Mouse (Mus musculus) ES-E14 (cell line): ENCODE measurements around the gene Shld1.

Source experiments
- CHD2 ChIP-seq: IDR thresholded peaks from 2 replicates; pipeline ENCODE4 v1.6.1; 2014; ENCODE audit warnings: mild to moderate bottlenecking, low read depth, low read length, inconsistent platforms
- MAFK ChIP-seq: IDR thresholded peaks from 2 replicates; pipeline ENCODE4 v1.6.1; 2014; ENCODE audit warnings: mild to moderate bottlenecking, low read depth, low read length, inconsistent platforms; ENCODE audit not compliant: insufficient read depth
- ZC3H11A ChIP-seq: IDR thresholded peaks from 2 replicates; pipeline ENCODE4 v1.6.1; 2012; ENCODE audit warnings: low read depth, mild to moderate bottlenecking, inconsistent platforms, low read length, borderline replicate concordance

DNA sequence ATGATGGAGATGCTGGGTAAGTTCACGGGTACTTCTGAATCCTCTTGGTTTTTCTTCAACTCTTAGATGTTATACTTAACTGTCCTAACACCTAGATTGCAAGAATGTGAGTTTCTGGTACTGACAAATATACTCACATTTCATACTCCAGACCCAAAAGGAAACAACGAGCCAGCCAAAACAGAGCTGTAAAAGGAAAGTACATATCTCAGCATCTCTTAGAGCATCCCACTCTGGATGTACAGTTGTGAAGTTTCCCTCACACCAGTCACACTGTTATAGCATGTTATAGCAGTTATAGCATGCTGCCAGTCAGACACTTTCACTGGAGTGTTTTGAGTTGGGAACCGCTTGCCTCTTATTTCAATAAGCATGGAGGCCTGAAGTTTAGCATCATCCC, 14.6 kb upstream of the Shld1 start:
- TF ChIP-seq ZC3H11A (no peak), CHD2 (no peak), MAFK (no peak)
